Mouse (Mus musculus) frontal cortex, adult 2 months (tissue): ENCODE results near the gene Rprd1b. TPM values are rescaled to one million over a fixed set of nuclear protein-coding genes. Genes with fewer than 3 reads are reported as not detected.

Source experiments
- DNase-seq, 2 experiments: peaks; one replicate each; pipeline ENCODE4 v3.0.0; 2022; ENCODE audit warnings: low spot score in 1 of 2; ENCODE audit errors: extremely low spot score in 1 of 2
- polyA plus RNA-seq: library from polyadenylated mRNA; depleted of rRNA; stranded (reverse); fragments of >200 nt; gene quantifications from 2 replicates; pipeline ENCODE4 v1.2.3, GENCODE M21; 2012; rRNA removed

The Rprd1b gene
- polyA plus RNA-seq, 1 experiment: 17.9 TPM

GRCm38 (mm10) chr2:158167496-158168205 is 139.4 kb downstream of the Rprd1b start:
- peak in 1 of 2 experiments; percentile 28 for DNase-seq

- DNase-seq: no peak
Measured at GRCm38 (mm10) chr2:158168741-158169211, 140.5 kb downstream of the Rprd1b start.

GRCm38 (mm10) chr2:158169351-158169750 is 141.1 kb downstream of the Rprd1b start:
- no peak for DNase-seq

- DNase-seq: no peak
Measured at GRCm38 (mm10) chr2:158169771-158170170, 141.5 kb downstream of the Rprd1b start.

GRCm38 (mm10) chr2:158170394-158170793 is 142.1 kb downstream of the Rprd1b start:
- DNase-seq: no peak

- no peak for DNase-seq
Measured at GRCm38 (mm10) chr2:158174438-158174837, 146.1 kb downstream of the Rprd1b start.

GRCm38 (mm10) chr2:158174958-158175357 is 146.7 kb downstream of the Rprd1b start:
- DNase-seq: no peak

- no peak for DNase-seq
Measured at GRCm38 (mm10) chr2:158175433-158175832, 147.1 kb downstream of the Rprd1b start.

GRCm38 (mm10) chr2:158176763-158177162 is 148.5 kb downstream of the Rprd1b start:
- no peak for DNase-seq

- DNase-seq: no peak
Measured at GRCm38 (mm10) chr2:158177574-158177973, 149.3 kb downstream of the Rprd1b start.

- no peak for DNase-seq
Measured at GRCm38 (mm10) chr2:158178139-158178538, 149.8 kb downstream of the Rprd1b start.

- no peak for DNase-seq
Measured at GRCm38 (mm10) chr2:158178696-158179369, 150.5 kb downstream of the Rprd1b start.

- DNase-seq: no peak
Measured at GRCm38 (mm10) chr2:158179370-158180111, 151.2 kb downstream of the Rprd1b start.

GRCm38 (mm10) chr2:158180797-158181196 is 152.5 kb downstream of the Rprd1b start:
- peak in 1 of 2 experiments; percentile 33 for DNase-seq

Other genes starting within 250 kb of the Rprd1b start
- gene Vstm2l, start 113.8 kb upstream of the Rprd1b start, polyA plus RNA-seq: 61.1 and 72.3 TPM in 2 replicates
- 14.4 and 17.7 TPM in 2 replicates for gene Tti1, start 64 bp upstream of the Rprd1b start, polyA plus RNA-seq
- gene Tgm2, start 117.9 kb downstream of the Rprd1b start, polyA plus RNA-seq: 11.2 and 11.3 TPM in 2 replicates
- 3.7 and 4.5 TPM in 2 replicates for gene D630003M21Rik, start 200.7 kb downstream of the Rprd1b start, polyA plus RNA-seq
- not detected in 2 replicates for gene Bpi, start 229.6 kb downstream of the Rprd1b start, polyA plus RNA-seq